Mouse (Mus musculus) hindbrain, embryonic 16.5 days (tissue): ENCODE measurements around the gene Pi4k2b. TPM values are rescaled to one million over a fixed set of nuclear protein-coding genes. Genes with fewer than 3 reads are reported as not detected.
"Not testable (repeated sequence)": the region's sequence is repeated elsewhere in the genome, so short reads cannot be mapped to it uniquely, and the experiment has no call there.

Experiments
- ATAC-seq: fragments of 200-750 bp; cut with Nextera tagmentation; 2 replicates; pipeline ENCODE4 v1.8.0; 2017; ENCODE audit warnings: moderate TSS enrichment, moderate library complexity
- H3K27ac ChIP-seq: fragments of 300-500 bp; sonication (generic); 2 replicates; pipeline ENCODE4 v1.5.1; 2014; ENCODE audit warnings: low read depth, mild to moderate bottlenecking, control low read depth, low read length, moderate library complexity
- H3K27me3 ChIP-seq: fragments of 300-500 bp; sonication (generic); replicated peaks from 2 replicates; pipeline ENCODE4 v1.6.1; 2014; ENCODE audit warnings: low read length; ENCODE audit not compliant: control insufficient read depth, insufficient read depth
- H3K36me3 ChIP-seq: fragments of 300-500 bp; sonication (generic); 2 replicates; pipeline ENCODE4 v1.6.1; 2014; ENCODE audit warnings: mild to moderate bottlenecking, low read length, moderate library complexity, mixed read lengths; ENCODE audit not compliant: control insufficient read depth, insufficient read depth
- H3K4me1 ChIP-seq: fragments of 300-500 bp; sonication (generic); 2 replicates; pipeline ENCODE4 v1.6.1; 2014; ENCODE audit warnings: low read depth, low read length; ENCODE audit not compliant: control insufficient read depth, insufficient read depth
- H3K4me2 ChIP-seq: fragments of 300-500 bp; sonication (generic); 2 replicates; pipeline ENCODE4 v1.6.1; 2014; ENCODE audit warnings: mild to moderate bottlenecking, low read length, control low read depth, moderate library complexity
- H3K4me3 ChIP-seq: fragments of 300-500 bp; sonication (generic); 2 replicates; pipeline ENCODE4 v1.5.1; 2014; ENCODE audit warnings: mild to moderate bottlenecking, low read length, control low read depth, moderate library complexity
- H3K9ac ChIP-seq: fragments of 300-500 bp; sonication (generic); 2 replicates; pipeline ENCODE4 v1.6.1; 2014; ENCODE audit warnings: low read depth, mild to moderate bottlenecking, control low read depth, low read length, moderate library complexity
- H3K9me3 ChIP-seq: fragments of 300-500 bp; sonication (generic); 2 replicates; pipeline ENCODE4 v1.6.1; 2014; ENCODE audit warnings: mild to moderate bottlenecking, low read length, moderate library complexity; ENCODE audit not compliant: control insufficient read depth
- WGBS: fragments of 180-500 bp; shearing (Covaris S2); extraction: QIAGEN DNeasy Blood & Tissue Kit; methylation state at CpG from one replicate; pipeline ENCODE4 v1.1.7; 2014; 5-methylcytosine and 5-hydroxymethylcytosine counted together
- polyA plus RNA-seq: library from polyadenylated mRNA; unstranded; fragments of >200 nt; fragmentation: Nextera tagmentation; extraction: Ambion mirVana; gene quantifications from 2 replicates; pipeline ENCODE4 v1.2.1, GENCODE M21; 2015

Pi4k2b gene
- polyA plus RNA-seq, 1 experiment from 2014 or later: 3.6 TPM

GRCm38 (mm10) chr5:52762586-52762985 lies 21.2 kb downstream of the Pi4k2b start:
- WGBS: 85% methylated on average over 7 of the region's 7 CpGs
- no peak overlapping the region for H3K9ac ChIP-seq
- no peak overlapping the region for H3K4me2 ChIP-seq
- H3K9me3 ChIP-seq: no peaks in the 10 kb centered on the region
- no peaks in the 10 kb centered on the region for H3K36me3 ChIP-seq
- no peaks in the 10 kb centered on the region for H3K27me3 ChIP-seq
- no peak overlapping the region for H3K4me3 ChIP-seq
- H3K27ac ChIP-seq: no peak overlapping the region
- no peak for ATAC-seq
- no peaks in the 10 kb centered on the region for H3K4me1 ChIP-seq

GRCm38 (mm10) chr5:52774267-52774666 lies 32.9 kb downstream of the Pi4k2b start:
- Histone ChIP-seq H3K27ac (no peak overlapping the region), H3K27me3 (no peaks in the 10 kb centered on the region), H3K4me1 (no peaks in the 10 kb centered on the region), H3K9me3 (0 out of 2 replicates have a peak, but pooled peaks cover 2% of the 10 kb centered on the region), H3K4me3 (no peak overlapping the region), H3K36me3 (no peaks in the 10 kb centered on the region), H3K4me2 (no peak overlapping the region), H3K9ac (no peak overlapping the region)
- WGBS: 89% methylated on average over 5 of the region's 5 CpGs
- no peak for ATAC-seq

- H3K27ac ChIP-seq: no peak within 1 kb of the TSS
- no peak within 1 kb of the TSS for H3K9ac ChIP-seq
- H3K4me3 ChIP-seq: no peak within 1 kb of the TSS
- no peaks in the 10 kb centered on the region for H3K4me1 ChIP-seq
- ATAC-seq: peak; percentile 65; the same call in 1 of the 2 replicates
- H3K27me3 ChIP-seq: no peaks in the 10 kb centered on the region
- no peaks in the 10 kb centered on the region for H3K36me3 ChIP-seq
- no peak within 1 kb of the TSS for H3K4me2 ChIP-seq
- 0 out of 2 replicates have a peak, but pooled peaks cover 2% of the 10 kb centered on the region for H3K9me3 ChIP-seq
- 60% methylated on average over 8 of the region's 8 CpGs for WGBS
Measured at GRCm38 (mm10) chr5:52775237-52775636, 33.9 kb downstream of the Pi4k2b start, which contains the start of gene Zcchc4. TSS of gene Zcchc4 (plus strand) at chr5:52775409.

- not testable (repeated sequence) for H3K27ac ChIP-seq, H3K4me3 ChIP-seq, H3K4me2 ChIP-seq, H3K36me3 ChIP-seq, ATAC-seq, H3K9me3 ChIP-seq, H3K4me1 ChIP-seq, H3K27me3 ChIP-seq, H3K9ac ChIP-seq
- 90% methylated on average over 8 of the region's 8 CpGs for WGBS
Measured at GRCm38 (mm10) chr5:52776466-52777354, 35.3 kb downstream of the Pi4k2b start.

GRCm38 (mm10) chr5:52782523-52783250 lies 41.3 kb downstream of the Pi4k2b start:
- WGBS: 5% methylated on average over 37 of the region's 37 CpGs
- Histone ChIP-seq H3K4me2 (peak overlapping the region; percentile 62), H3K36me3 (no peaks in the 10 kb centered on the region), H3K4me3 (peak overlapping the region; percentile 75), H3K27ac (peak overlapping the region; percentile 89), H3K27me3 (no peaks in the 10 kb centered on the region), H3K4me1 (no peaks in the 10 kb centered on the region; the same call in 1 of the 2 replicates), H3K9me3 (no peaks in the 10 kb centered on the region), H3K9ac (peak overlapping the region; percentile 71)
- peak; percentile 99 for ATAC-seq

- WGBS: 0% methylated on average over 9 of the region's 9 CpGs
- Histone ChIP-seq H3K4me3 (peak overlapping the region; percentile 75), H3K4me1 (no peaks in the 10 kb centered on the region; the same call in 1 of the 2 replicates), H3K4me2 (peak overlapping the region; percentile 62), H3K9me3 (no peaks in the 10 kb centered on the region), H3K9ac (peak overlapping the region; percentile 71), H3K27me3 (no peaks in the 10 kb centered on the region), H3K27ac (peak overlapping the region; percentile 89), H3K36me3 (no peaks in the 10 kb centered on the region)
- ATAC-seq: peak; percentile 88
Measured at GRCm38 (mm10) chr5:52783251-52783620, 41.9 kb downstream of the Pi4k2b start.

- no peak overlapping the region for H3K9ac ChIP-seq
- H3K9me3 ChIP-seq: no peaks in the 10 kb centered on the region
- WGBS: 82% methylated on average over 2 of the region's 2 CpGs
- no peaks in the 10 kb centered on the region for H3K36me3 ChIP-seq
- H3K4me2 ChIP-seq: no peak overlapping the region; the same call in 1 of the 2 replicates
- H3K27ac ChIP-seq: no peak overlapping the region
- H3K4me3 ChIP-seq: no peak overlapping the region
- H3K4me1 ChIP-seq: no peaks in the 10 kb centered on the region; the same call in 1 of the 2 replicates
- no peaks in the 10 kb centered on the region for H3K27me3 ChIP-seq
- no peak for ATAC-seq
Measured at GRCm38 (mm10) chr5:52783957-52784356, 42.6 kb downstream of the Pi4k2b start.

GRCm38 (mm10) chr5:52786556-52787322 lies 45.4 kb downstream of the Pi4k2b start:
- Histone ChIP-seq H3K36me3 (no peaks in the 10 kb centered on the region), H3K27me3 (no peaks in the 10 kb centered on the region), H3K4me1 (no peaks in the 10 kb centered on the region; the same call in 1 of the 2 replicates), H3K9me3 (no peaks in the 10 kb centered on the region), H3K9ac (no peak overlapping the region), H3K27ac (no peak overlapping the region), H3K4me3 (no peak overlapping the region), H3K4me2 (no peak overlapping the region)
- no peak for ATAC-seq
- WGBS: 87% methylated on average over 7 of the region's 7 CpGs
